Mouse (Mus musculus) activated CD4-positive, CD25-positive, alpha-beta regulatory T cell (primary cell): ENCODE data around the gene Rpp40. TPM values are rescaled to one million over a fixed set of nuclear protein-coding genes. Genes with fewer than 3 reads are reported as not detected.

Experiments used
- polyA plus RNA-seq, 2 experiments: library from polyadenylated mRNA; unstranded; fragments of 100-300 nt; shearing (Covaris generic); gene quantifications; one replicate each; pipeline ENCODE4 v1.2.1; 2017

The Rpp40 gene
- polyA plus RNA-seq: 10 to 100 TPM in 1 of 2 experiments, 1 to 10 TPM in 1; 6.5 to 12.3 TPM

DNA sequence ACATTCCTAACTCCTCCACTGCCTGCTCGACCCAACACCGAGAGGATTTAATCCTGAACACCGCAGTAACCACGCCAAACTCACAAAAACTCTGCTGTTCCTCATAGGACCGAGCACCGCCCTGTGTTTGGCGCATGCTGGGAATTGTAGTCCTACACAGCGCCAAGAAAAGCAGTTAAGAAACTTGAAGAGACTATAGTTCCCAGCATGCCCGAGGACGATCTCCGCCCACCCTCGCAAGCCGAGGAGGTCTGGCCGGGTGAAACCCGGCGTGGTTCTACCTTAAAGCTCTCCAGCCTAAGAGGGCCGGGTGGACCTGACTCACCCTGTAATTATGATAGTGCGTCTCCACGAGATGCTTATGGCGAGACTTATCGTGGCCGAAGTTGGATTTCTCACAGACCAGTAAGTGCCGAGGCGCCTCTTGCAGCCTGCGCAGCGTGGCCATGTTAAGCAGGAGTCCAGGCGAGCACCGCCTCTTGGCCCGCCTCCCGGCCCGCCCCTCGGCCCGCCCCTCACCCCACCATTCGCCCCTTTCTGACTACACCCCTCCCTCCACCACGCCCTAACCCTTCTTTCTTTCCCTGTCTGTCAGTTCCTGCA lies at the start of gene Rpp40:
Rpp40 (minus strand) TSS at position 481 of the 603 bp plus-strand sequence.

Other genes with a start within 250 kb of the Rpp40 start
- gene Cdyl, start 246.5 kb downstream of the Rpp40 start, polyA plus RNA-seq: 10 to 100 TPM; 12.1 to 15.6 TPM
- not detected for gene Ppp1r3g, start 52.5 kb upstream of the Rpp40 start, polyA plus RNA-seq
- 10 to 100 TPM; 34.9 to 36.0 TPM for gene Fars2, start 211.1 kb upstream of the Rpp40 start, polyA plus RNA-seq
- gene Lyrm4, start 211.2 kb upstream of the Rpp40 start, polyA plus RNA-seq: 1 to 10 TPM; 5.4 to 8.3 TPM